Mouse (Mus musculus) ES-E14 (cell line): ENCODE results near the gene Crkl. TPM values are rescaled to one million over a fixed set of nuclear protein-coding genes. Genes with fewer than 3 reads are reported as not detected.

Experiments
- DNase-seq: peaks from one replicate; pipeline ENCODE4 v3.0.0-alpha.2; 2013; ENCODE audit warnings: low read depth, low spot score
- H3K27ac ChIP-seq: 2 replicates; pipeline ENCODE4 v1.5.1; 2012; ENCODE audit warnings: low read depth, mild to moderate bottlenecking, low read length, moderate library complexity, mixed read lengths; ENCODE audit not compliant: poor library complexity, insufficient read depth, severe bottlenecking
- H3K36me3 ChIP-seq: 2 replicates; pipeline ENCODE4 v1.6.1; 2012; ENCODE audit warnings: mild to moderate bottlenecking, low read length, moderate library complexity, mixed read lengths; ENCODE audit not compliant: control insufficient read depth, poor library complexity, insufficient read depth, severe bottlenecking
- H3K4me1 ChIP-seq, 2 experiments: fragments of 150-350 bp in 1 of 2; sonication (generic) in 1 of 2; 2 replicates each; pipeline ENCODE4 v1.6.1; 2012; ENCODE audit warnings: low read length in 2 of 2, mild to moderate bottlenecking in 1 of 2, mixed read lengths in 1 of 2; ENCODE audit not compliant: control insufficient read depth in 2 of 2, insufficient read depth in 2 of 2, poor library complexity in 1 of 2
- H3K4me3 ChIP-seq, 2 experiments: fragments of 150-350 bp in 1 of 2; sonication (generic) in 1 of 2; 2 replicates each; pipeline ENCODE4 v1.5.1; 2012; ENCODE audit warnings: low read length in 2 of 2, low read depth in 1 of 2, mild to moderate bottlenecking in 1 of 2, mixed read lengths in 1 of 2; ENCODE audit not compliant: insufficient read depth in 1 of 2, poor library complexity in 1 of 2, severe bottlenecking in 1 of 2
- H3K9ac ChIP-seq: 2 replicates; pipeline ENCODE4 v1.6.1; 2012; ENCODE audit warnings: low read depth, mild to moderate bottlenecking, low read length, mixed read lengths; ENCODE audit not compliant: poor library complexity, insufficient read depth, severe bottlenecking
- H3K9me3 ChIP-seq: fragments of 150-350 bp; sonication (generic); 2 replicates; pipeline ENCODE4 v1.6.1; 2012; ENCODE audit warnings: low read depth, mild to moderate bottlenecking, low read length; ENCODE audit not compliant: control insufficient read depth, insufficient read depth
- CHD2 ChIP-seq: IDR thresholded peaks from 2 replicates; pipeline ENCODE4 v1.6.1; 2014; ENCODE audit warnings: mild to moderate bottlenecking, low read depth, low read length, inconsistent platforms
- HCFC1 ChIP-seq: IDR thresholded peaks from 2 replicates; pipeline ENCODE4 v1.6.1; 2012; ENCODE audit warnings: low read length, inconsistent platforms, borderline replicate concordance; ENCODE audit not compliant: insufficient read depth
- MAFK ChIP-seq: IDR thresholded peaks from 2 replicates; pipeline ENCODE4 v1.6.1; 2014; ENCODE audit warnings: mild to moderate bottlenecking, low read depth, low read length, inconsistent platforms; ENCODE audit not compliant: insufficient read depth
- ZC3H11A ChIP-seq: IDR thresholded peaks from 2 replicates; pipeline ENCODE4 v1.6.1; 2012; ENCODE audit warnings: low read depth, mild to moderate bottlenecking, inconsistent platforms, low read length, borderline replicate concordance
- ZNF384 ChIP-seq: IDR thresholded peaks from 2 replicates; pipeline ENCODE4 v1.6.1; 2012; ENCODE audit warnings: low read depth, low read length, inconsistent platforms
- in situ Hi-C, 2 experiments: fragments of 600-800 bp; cut with MboI; formaldehyde crosslinking; loops; one replicate each; pipeline ENCODE4 v1.15.1; 2025; ENCODE audit warnings: low sequenced_read_pairs in 2 of 2, inconsistent platforms in 1 of 2; ENCODE audit not compliant: unreplicated experiment in 2 of 2
- total RNA-seq: library from RNA; depleted of rRNA; stranded (reverse); fragments of 300-350 nt; gene quantifications from 2 replicates; pipeline ENCODE4 v1.2.3, GENCODE M21; 2012

The Crkl gene
- total RNA-seq, 1 experiment, result 28.2 TPM

- Histone ChIP-seq H3K4me3 (no peak overlapping the region), H3K9me3 (no peaks in the 10 kb centered on the region), H3K4me1 (peaks cover 2 to 5% of the 10 kb centered on the region in 2 experiments; a peak in 1 of 4 replicates), H3K36me3 (peaks cover 6% of the 10 kb centered on the region), H3K27ac (no peak overlapping the region), H3K9ac (no peak overlapping the region)
- in situ Hi-C loops, result no loop called here
- no peak for TF ChIP-seq CHD2
- no peak for TF ChIP-seq HCFC1
- no peak for TF ChIP-seq ZC3H11A
- TF ChIP-seq ZNF384, result no peak
- TF ChIP-seq MAFK, result no peak
- DNase-seq, result no peak
Measured at GRCm38 (mm10) chr16:17475326-17475725, 23.5 kb downstream of the Crkl start.

- no peak for DNase-seq
- peak overlapping the region; percentile 50; the same call in 1 of the 2 replicates for H3K9ac ChIP-seq
- TF ChIP-seq MAFK (no peak), CHD2 (no peak), ZNF384 (no peak), HCFC1 (no peak), ZC3H11A (no peak)
- in situ Hi-C loops, result no loop called here
- peak overlapping the region; percentile 68 for H3K27ac ChIP-seq
- H3K4me1 ChIP-seq, result peaks cover 2 to 5% of the 10 kb centered on the region in 2 experiments; a peak in 1 of 4 replicates
- H3K36me3 ChIP-seq, result peaks cover 9% of the 10 kb centered on the region
- no peak overlapping the region; a peak in 1 of 4 replicates for H3K4me3 ChIP-seq
- no peaks in the 10 kb centered on the region for H3K9me3 ChIP-seq
Measured at GRCm38 (mm10) chr16:17478331-17478943, 26.6 kb downstream of the Crkl start.

GRCm38 (mm10) chr16:17481465-17481864, 29.7 kb downstream of the Crkl start:
- TF ChIP-seq HCFC1, result no peak
- no peak for TF ChIP-seq CHD2
- TF ChIP-seq MAFK, result no peak
- TF ChIP-seq ZC3H11A, result no peak
- TF ChIP-seq ZNF384, result no peak
- Histone ChIP-seq H3K36me3 (peaks cover 21% of the 10 kb centered on the region), H3K9ac (no peak overlapping the region)

GRCm38 (mm10) chr16:17486505-17486904, 34.7 kb downstream of the Crkl start:
- H3K4me1 ChIP-seq, result 0 out of 4 replicates have a peak, but pooled peaks cover 0 to 3% of the 10 kb centered on the region in 2 experiments
- no peak overlapping the region for H3K27ac ChIP-seq
- in situ Hi-C loops, result no loop called here
- no peaks in the 10 kb centered on the region for H3K9me3 ChIP-seq
- TF ChIP-seq ZNF384 (no peak), HCFC1 (no peak), ZC3H11A (no peak), CHD2 (no peak), MAFK (no peak)
- peaks cover 25% of the 10 kb centered on the region for H3K36me3 ChIP-seq
- DNase-seq, result no peak
- H3K9ac ChIP-seq, result no peak overlapping the region
- no peak overlapping the region for H3K4me3 ChIP-seq

More at GRCm38 (mm10) chr16:17481465-17481864, 29.7 kb downstream of the Crkl start:
- DNase-seq, result no peak
- no peak overlapping the region for H3K4me3 ChIP-seq
- H3K4me1 ChIP-seq, result peaks cover 2 to 5% of the 10 kb centered on the region in 2 experiments; a peak in 1 of 4 replicates
- in situ Hi-C loops, result no loop called here
- no peak overlapping the region for H3K27ac ChIP-seq
- H3K9me3 ChIP-seq, result no peaks in the 10 kb centered on the region
